Mouse (Mus musculus) cortical plate, adult 2 months (tissue): Measurements from ENCODE around the gene Entpd3.

Experiments used
- CTCF ChIP-seq: fragments of 200-500 bp; IDR thresholded peaks from 2 replicates; pipeline ENCODE4 v1.5.1; 2011; ENCODE audit warnings: mild to moderate bottlenecking, control low read depth, low read length; ENCODE audit not compliant: insufficient read depth; ENCODE audit errors: extremely low read depth
- POLR2A ChIP-seq: fragments of 200-500 bp; IDR thresholded peaks from 2 replicates; pipeline ENCODE4 v1.6.1; 2011; ENCODE audit warnings: mild to moderate bottlenecking, low read length, control low read depth; ENCODE audit not compliant: insufficient read depth; ENCODE audit errors: extremely low read depth

DNA sequence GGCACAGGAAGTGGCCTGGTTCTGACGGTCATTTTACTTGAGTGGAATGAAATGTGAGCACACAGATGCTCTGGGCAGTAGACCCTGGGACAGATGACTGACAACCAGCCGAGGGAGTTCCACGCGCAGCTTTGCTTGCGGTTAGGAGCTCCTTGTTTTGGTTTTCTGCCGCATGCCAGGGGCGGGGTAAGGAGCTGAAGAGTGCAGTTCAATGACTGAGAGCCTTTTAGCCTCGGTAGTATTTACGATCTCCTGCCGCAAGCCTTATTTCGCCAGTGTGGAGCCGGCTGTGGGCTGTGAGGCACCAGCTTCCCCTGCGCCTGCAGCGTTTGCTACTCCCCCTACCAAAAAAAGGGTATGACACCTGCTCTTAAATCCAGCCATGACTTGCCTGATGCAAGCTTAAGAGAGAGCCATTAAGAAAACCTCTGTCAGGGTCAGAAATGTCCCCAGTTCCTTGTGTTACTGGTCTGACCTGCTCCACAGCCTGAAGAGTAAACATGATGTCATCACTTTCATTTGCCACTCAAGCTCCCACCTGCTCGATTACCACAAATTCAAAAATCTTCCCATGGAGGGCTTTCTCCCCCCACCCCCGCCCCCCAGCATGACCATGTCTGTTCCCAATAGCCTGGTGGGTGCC, 7.5 kb downstream of the Entpd3 start:
- TF ChIP-seq POLR2A (no peak), CTCF (no peak)
